Mouse (Mus musculus) splenic B cell, adult 2 months (primary cell): ENCODE measurements at regions not wholly inside any gene's neighbourhood (a gene's known extent, or its start where the extent isn't known, plus 50 kb on each side); places are given as distances from the start of the nearest gene placed in this dataset.

Source experiments
- DNase-seq: peaks from one replicate; pipeline ENCODE4 v3.0.0-alpha.2; 2011; ENCODE audit warnings: low read depth, low spot score
- H3K27me3 ChIP-seq: 2 replicates; pipeline ENCODE4 v1.6.1; 2012; ENCODE audit warnings: mild to moderate bottlenecking, low read length, moderate library complexity, mixed read lengths; ENCODE audit not compliant: control insufficient read depth, poor library complexity, insufficient read depth, severe bottlenecking
- H3K36me3 ChIP-seq: 2 replicates; pipeline ENCODE4 v1.6.1; 2012; ENCODE audit warnings: mild to moderate bottlenecking, low read length, moderate library complexity, mixed read lengths; ENCODE audit not compliant: control insufficient read depth, poor library complexity, insufficient read depth, severe bottlenecking

DNA sequence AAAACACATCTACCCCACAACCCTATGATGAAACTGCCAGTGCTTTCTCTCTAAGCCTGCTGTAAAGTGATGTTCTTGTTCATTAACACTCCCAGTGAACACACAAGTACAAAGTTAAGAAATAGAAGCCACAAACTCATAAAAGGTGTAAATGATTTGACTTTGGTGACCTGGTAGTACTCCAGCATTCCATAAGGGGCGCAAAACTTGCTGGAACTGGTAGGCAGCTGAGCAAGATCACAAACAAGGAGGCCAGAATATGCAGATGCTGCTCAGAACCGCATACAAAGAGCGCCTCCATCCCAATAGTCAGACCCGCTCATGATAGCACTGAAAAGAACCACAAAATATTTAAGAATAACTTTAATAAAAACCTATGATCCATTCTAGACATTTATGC, 561.6 kb upstream of the Mgmt start:
- H3K27me3 ChIP-seq, result no peaks in the 10 kb centered on the region; the same call in 1 of the 2 replicates
- DNase-seq, result no peak

DNA sequence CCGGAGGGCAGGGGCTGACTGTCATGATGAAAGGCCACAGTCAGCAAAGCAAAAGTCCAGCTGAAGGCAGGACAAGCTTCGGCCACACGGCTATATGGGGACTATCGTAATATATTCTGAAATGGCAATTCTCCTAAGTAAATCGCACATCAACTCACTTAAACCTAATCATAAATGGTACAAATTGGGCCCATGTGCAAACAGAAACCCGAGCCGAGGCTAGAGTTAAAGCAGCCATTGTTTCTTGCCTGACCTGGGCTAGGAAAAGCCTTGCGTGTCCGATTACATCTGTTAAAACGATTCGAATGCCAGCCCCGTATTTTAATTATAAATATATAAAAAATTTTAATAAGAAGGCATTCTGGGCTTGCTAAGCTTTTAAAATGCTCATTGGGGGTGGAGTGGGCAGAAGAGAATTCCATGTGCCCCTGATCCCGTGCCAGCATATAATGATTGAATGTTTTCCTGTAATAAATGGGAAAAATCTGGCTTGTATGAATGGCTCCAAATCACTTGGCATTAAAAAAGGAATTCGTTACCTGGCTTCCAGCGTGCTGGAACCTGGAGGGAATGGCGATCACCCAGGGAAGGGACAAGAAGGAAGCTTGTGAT, 552.7 kb upstream of the Mgmt start:
- DNase-seq, result no peak
- Histone ChIP-seq H3K27me3 (no peaks in the 10 kb centered on the region), H3K36me3 (no peaks in the 10 kb centered on the region)

More for the DNA sequence above, 561.6 kb upstream of the Mgmt start:
- no peaks in the 10 kb centered on the region for H3K36me3 ChIP-seq

GRCm38 (mm10) chr7:136342211-136342799, 552.1 kb upstream of the Mgmt start:
- no peaks in the 10 kb centered on the region for H3K27me3 ChIP-seq
- no peaks in the 10 kb centered on the region for H3K36me3 ChIP-seq
- no peak for DNase-seq

DNA sequence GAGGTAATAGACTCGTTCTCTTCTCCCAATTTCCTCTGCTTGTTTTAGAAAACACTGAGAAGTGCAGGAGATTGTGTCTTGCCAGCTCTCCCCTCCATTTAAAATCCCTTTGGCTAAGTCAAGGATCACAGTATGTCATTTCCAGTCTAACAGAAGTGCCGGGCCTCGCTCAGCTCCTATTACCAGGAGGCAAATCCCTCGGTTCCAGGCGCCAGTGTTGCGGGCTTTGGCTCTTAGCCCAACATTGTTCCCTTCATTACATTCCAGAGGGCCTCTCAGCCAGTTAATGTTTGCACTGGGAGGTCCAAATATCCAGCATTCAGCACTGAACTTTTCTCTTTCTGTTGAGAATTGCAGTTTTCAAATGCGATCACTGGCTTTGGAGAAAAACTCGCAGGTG, 551.6 kb upstream of the Mgmt start:
- H3K27me3 ChIP-seq, result no peaks in the 10 kb centered on the region
- no peaks in the 10 kb centered on the region for H3K36me3 ChIP-seq
- no peak for DNase-seq

DNA sequence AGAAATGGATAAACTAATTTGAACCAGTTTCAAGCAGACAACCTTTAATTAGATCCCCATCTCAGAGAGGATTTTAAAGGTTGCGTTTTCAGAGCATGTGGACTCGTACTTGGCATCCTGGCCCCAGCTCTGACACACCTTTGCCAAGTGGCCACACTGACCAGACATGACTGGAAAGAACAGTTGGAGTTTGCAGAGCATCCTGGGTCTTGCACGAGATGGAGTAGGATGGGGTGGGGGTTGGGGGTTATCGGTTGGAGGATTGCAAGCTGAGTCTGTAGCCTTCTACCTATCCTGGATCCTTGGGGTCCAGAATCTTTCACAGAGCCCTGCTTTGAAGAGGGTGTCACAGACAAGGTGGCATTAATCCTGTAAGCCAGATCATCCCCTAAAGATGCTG, 550.9 kb upstream of the Mgmt start:
- H3K27me3 ChIP-seq, result no peaks in the 10 kb centered on the region
- H3K36me3 ChIP-seq, result no peaks in the 10 kb centered on the region
- no peak for DNase-seq

DNA sequence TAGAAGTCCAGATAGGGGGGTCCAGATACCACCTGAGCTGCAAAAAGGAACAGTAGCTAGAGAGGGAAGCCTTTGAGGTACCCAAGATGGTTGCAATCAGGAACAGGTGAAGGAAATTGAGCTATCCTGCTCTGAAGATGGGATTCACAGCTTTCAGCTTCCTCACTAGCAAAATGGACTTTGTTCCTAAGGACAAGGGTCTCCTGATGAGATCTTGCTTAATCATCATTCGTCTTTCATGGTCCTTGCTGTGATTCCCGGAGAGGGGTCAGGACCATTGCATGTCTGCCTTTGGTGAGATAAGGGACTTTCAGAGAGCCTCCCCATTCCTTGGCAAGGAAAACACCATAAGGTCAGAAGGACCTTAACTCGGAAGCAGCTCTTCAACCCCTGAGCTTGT, 549.4 kb upstream of the Mgmt start:
- DNase-seq, result no peak
- no peaks in the 10 kb centered on the region for H3K36me3 ChIP-seq
- H3K27me3 ChIP-seq, result no peaks in the 10 kb centered on the region

GRCm38 (mm10) chr7:136346531-136346930, 547.9 kb upstream of the Mgmt start:
- H3K27me3 ChIP-seq, result no peaks in the 10 kb centered on the region
- H3K36me3 ChIP-seq, result no peaks in the 10 kb centered on the region
- DNase-seq, result no peak

- no peaks in the 10 kb centered on the region for H3K36me3 ChIP-seq
- DNase-seq, result no peak
- no peaks in the 10 kb centered on the region for H3K27me3 ChIP-seq
Observed at GRCm38 (mm10) chr7:136348309-136348708, 546.1 kb upstream of the Mgmt start.

- Histone ChIP-seq H3K27me3 (no peaks in the 10 kb centered on the region), H3K36me3 (no peaks in the 10 kb centered on the region)
- DNase-seq, result no peak
Observed at GRCm38 (mm10) chr7:136349651-136350050, 544.8 kb upstream of the Mgmt start.

DNA sequence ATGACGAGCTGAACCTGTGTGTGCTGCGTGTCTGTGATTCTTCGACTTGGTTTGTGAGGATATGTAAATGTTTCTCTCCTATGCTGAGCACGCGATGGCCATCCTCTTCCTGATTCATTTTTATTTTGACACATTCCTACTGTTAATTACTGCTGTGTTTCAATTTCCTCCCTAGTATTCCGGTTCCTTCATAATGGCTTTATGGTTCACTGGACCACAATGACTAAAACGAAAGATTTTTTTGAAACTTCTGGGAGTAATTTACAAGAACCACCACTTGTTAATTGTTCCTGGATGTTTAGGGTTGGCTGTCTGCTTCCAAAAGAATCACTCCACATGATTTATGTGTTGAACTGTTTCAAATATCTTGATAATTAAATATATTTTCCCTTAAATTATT, 537.4 kb upstream of the Mgmt start:
- no peak for DNase-seq
- Histone ChIP-seq H3K36me3 (no peaks in the 10 kb centered on the region), H3K27me3 (no peaks in the 10 kb centered on the region)

DNA sequence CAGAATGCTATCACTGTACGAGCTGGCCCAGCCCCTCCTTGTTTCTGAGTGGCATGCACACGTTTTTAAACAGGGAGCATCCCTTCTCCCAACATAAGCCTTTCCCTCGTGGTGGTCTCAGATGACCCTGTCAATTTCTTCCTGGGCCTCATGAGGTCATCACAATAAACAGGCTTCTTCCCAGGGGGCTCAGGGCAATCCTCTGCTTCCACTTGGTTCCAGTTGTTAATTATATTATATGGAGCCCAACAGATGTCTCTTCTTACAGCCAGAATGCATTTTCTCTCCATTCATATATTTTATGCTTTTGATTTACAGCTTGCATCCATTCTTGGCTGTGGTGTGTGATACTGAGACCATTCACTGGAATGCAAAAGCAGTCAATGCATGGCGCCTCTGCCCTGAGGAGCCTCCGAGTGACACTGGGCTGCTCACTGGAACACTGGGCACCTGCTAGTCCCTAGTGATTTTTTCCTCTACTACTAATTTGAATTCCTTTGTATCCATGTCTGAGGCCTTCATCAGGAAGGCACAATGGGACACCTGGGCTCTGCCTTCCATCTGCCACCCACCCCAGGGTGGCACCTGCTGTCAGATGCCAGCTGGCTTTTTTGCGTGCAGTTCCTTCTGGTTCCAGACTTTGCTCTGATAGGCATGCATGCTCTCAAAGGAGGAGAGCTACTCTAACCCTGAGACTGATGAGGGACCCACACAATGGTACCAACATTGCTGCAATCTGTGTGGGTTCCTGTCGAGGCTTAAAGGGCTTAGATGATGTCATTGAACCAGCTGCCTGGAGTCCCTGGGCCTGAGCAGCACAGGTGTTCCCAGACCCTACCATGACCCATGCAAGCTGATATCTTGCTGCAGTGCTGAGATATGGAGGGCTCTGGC, 528.8 kb upstream of the Mgmt start:
- no peaks in the 10 kb centered on the region for H3K27me3 ChIP-seq
- no peaks in the 10 kb centered on the region for H3K36me3 ChIP-seq
- no peak for DNase-seq

GRCm38 (mm10) chr7:136377259-136377658, 517.2 kb upstream of the Mgmt start:
- DNase-seq, result no peak
- no peaks in the 10 kb centered on the region for H3K27me3 ChIP-seq
- H3K36me3 ChIP-seq, result no peaks in the 10 kb centered on the region

DNA sequence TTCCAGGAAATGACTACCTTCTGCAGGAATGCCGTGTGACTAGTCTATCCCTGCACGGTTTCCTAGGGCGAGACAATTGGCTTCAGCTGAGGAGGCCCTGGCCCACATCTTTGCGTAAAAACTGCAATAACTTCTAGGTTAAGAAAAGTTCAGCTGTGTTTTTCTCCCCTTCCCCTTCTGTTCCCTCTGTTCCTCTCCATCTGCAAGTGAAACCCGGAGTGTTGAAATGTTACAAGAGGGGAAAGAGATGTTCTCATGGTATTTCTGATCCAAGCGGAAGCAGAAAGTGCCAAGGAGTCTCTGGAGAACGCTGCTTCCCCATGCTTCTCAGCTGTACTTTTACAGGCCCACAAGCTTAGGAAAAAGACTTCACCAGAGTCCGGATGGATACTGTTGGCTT, 516.7 kb upstream of the Mgmt start:
- no peak for DNase-seq
- H3K27me3 ChIP-seq, result no peaks in the 10 kb centered on the region

DNA sequence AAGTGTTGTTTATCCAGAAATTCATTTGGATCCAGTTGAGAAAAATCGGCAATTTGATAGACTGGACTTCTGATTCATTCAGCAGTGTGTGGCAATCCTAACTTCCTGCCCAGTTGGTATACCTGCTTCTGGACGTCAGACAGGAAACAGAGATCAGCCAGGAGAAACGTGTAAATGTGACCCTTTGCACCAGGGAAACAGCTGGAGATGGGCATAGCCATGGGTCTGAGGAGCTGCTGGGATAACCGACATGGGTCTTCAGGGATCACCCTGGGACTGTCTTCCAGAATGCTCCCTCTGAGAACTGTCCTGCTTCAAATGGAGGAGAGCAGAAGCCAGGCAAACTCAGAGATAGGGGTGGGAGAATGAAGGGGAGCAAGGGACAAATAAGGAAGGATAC, 516.1 kb upstream of the Mgmt start:
- Histone ChIP-seq H3K27me3 (no peaks in the 10 kb centered on the region), H3K36me3 (no peaks in the 10 kb centered on the region)
- no peak for DNase-seq

More for the DNA sequence above, 516.7 kb upstream of the Mgmt start:
- no peaks in the 10 kb centered on the region for H3K36me3 ChIP-seq

DNA sequence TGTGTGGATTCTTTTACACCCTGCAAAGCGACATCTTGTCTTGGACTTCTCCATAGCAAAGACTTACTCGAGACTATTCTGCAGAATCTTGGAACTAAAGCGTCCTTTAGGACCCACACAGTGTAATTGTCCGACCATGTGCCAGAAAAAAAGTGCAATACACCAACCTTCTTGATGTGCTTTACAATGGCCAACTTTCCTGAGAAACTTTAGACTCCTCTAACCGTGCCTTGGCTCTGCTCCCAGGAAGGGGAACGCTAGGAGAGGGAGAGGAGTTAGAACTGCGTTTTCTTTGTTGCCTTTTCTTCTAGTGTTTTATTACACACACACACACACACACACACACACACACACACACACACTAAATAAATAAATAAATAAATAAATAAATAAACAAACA, 515.1 kb upstream of the Mgmt start:
- DNase-seq, result no peak
- Histone ChIP-seq H3K27me3 (no peaks in the 10 kb centered on the region), H3K36me3 (no peaks in the 10 kb centered on the region)
